Mouse (Mus musculus): ENCODE measurements around the gene Otc. TPM values are rescaled to one million over a fixed set of nuclear protein-coding genes. Genes with fewer than 3 reads are reported as not detected.
A peak's percentile ranks its signal among the peaks of the same experiment; 100 is the strongest.

The Otc gene
- not detected for total RNA-seq (2021)

- intact Hi-C loops (cut with DNase I) = no loop called here
- DNase-seq = no peak
Measured at GRCm38 (mm10) chrX:10251852-10252504, at the start of gene Otc. Gene Otc (plus strand): TSS chrX:10252305.

- intact Hi-C loops (cut with DNase I) = no loop called here
- no peak for DNase-seq
Measured at GRCm38 (mm10) chrX:10205937-10206336, 46.2 kb upstream of the Otc start.

- peak; percentile 42 to 59 for DNase-seq
Measured at GRCm38 (mm10) chrX:10215972-10216371, 36.1 kb upstream of the Otc start.

GRCm38 (mm10) chrX:10216410-10216949, 35.6 kb upstream of the Otc start, which contains the start of gene Rpgr:
Gene Rpgr (minus strand): TSS chrX:10216920.
- DNase-seq = peak; percentile 94
- intact Hi-C loops (cut with DNase I) = no loop called here

More at GRCm38 (mm10) chrX:10215972-10216371, 36.1 kb upstream of the Otc start:
- intact Hi-C loops (cut with DNase I) = no loop called here

- intact Hi-C loops (cut with DNase I) = no loop called here
Measured at GRCm38 (mm10) chrX:10219281-10219680, 32.8 kb upstream of the Otc start.

GRCm38 (mm10) chrX:10233051-10233450, 19.1 kb upstream of the Otc start:
- peak; percentile 4 to 11 for DNase-seq
- intact Hi-C loops (cut with DNase I) = loop anchor here (5.0 kb wide), 2 partner anchors 254 to 324 kb away; partner anchors contain the start of gene Tspan7

More at GRCm38 (mm10) chrX:10219281-10219680, 32.8 kb upstream of the Otc start:
- DNase-seq = peak; percentile 38 to 48

GRCm38 (mm10) chrX:10234617-10235016, 17.5 kb upstream of the Otc start:
- no peak for DNase-seq
- intact Hi-C loops (cut with DNase I) = loop anchor here (5.0 kb wide), 2 partner anchors 253 to 323 kb away; partner anchors contain the start of gene Tspan7

- intact Hi-C loops (cut with DNase I) = no loop called here
Measured at GRCm38 (mm10) chrX:10239515-10239914, 12.6 kb upstream of the Otc start.

GRCm38 (mm10) chrX:10243916-10244315, 8.2 kb upstream of the Otc start:
- intact Hi-C loops (cut with DNase I) = no loop called here
- no peak for DNase-seq

More at GRCm38 (mm10) chrX:10239515-10239914, 12.6 kb upstream of the Otc start:
- no peak for DNase-seq

- no peak for DNase-seq
- intact Hi-C loops (cut with DNase I) = no loop called here
Measured at GRCm38 (mm10) chrX:10251357-10251756, 748 bp upstream of the Otc start.

GRCm38 (mm10) chrX:10257774-10258173, 5.7 kb downstream of the Otc start:
- intact Hi-C loops (cut with DNase I) = no loop called here
- no peak for DNase-seq

- intact Hi-C loops (cut with DNase I) = no loop called here
Measured at GRCm38 (mm10) chrX:10258260-10258659, 6.2 kb downstream of the Otc start.

GRCm38 (mm10) chrX:10268308-10268707, 16.2 kb downstream of the Otc start:
- intact Hi-C loops (cut with DNase I) = no loop called here
- DNase-seq = no peak

More at GRCm38 (mm10) chrX:10258260-10258659, 6.2 kb downstream of the Otc start:
- no peak for DNase-seq

- no peak for DNase-seq
- intact Hi-C loops (cut with DNase I) = no loop called here
Measured at GRCm38 (mm10) chrX:10268761-10269437, 16.8 kb downstream of the Otc start.

- DNase-seq = no peak
- intact Hi-C loops (cut with DNase I) = no loop called here
Measured at GRCm38 (mm10) chrX:10297341-10297740, 45.2 kb downstream of the Otc start.

- intact Hi-C loops (cut with DNase I) = no loop called here
- no peak for DNase-seq
Measured at GRCm38 (mm10) chrX:10318176-10318575, 66.1 kb downstream of the Otc start.

GRCm38 (mm10) chrX:10330246-10330645, 78.1 kb downstream of the Otc start:
- intact Hi-C loops (cut with DNase I) = no loop called here
- DNase-seq = peak in 1 of 2 experiments; percentile 5

- no peak for DNase-seq
- intact Hi-C loops (cut with DNase I) = no loop called here
Measured at GRCm38 (mm10) chrX:10331749-10332148, 79.6 kb downstream of the Otc start.

GRCm38 (mm10) chrX:10336816-10337215, 84.7 kb downstream of the Otc start:
- DNase-seq = no peak
- intact Hi-C loops (cut with DNase I) = no loop called here

GRCm38 (mm10) chrX:10355867-10356266, 103.8 kb downstream of the Otc start:
- no peak for DNase-seq
- intact Hi-C loops (cut with DNase I) = no loop called here
